In the genomic region with DNA sequence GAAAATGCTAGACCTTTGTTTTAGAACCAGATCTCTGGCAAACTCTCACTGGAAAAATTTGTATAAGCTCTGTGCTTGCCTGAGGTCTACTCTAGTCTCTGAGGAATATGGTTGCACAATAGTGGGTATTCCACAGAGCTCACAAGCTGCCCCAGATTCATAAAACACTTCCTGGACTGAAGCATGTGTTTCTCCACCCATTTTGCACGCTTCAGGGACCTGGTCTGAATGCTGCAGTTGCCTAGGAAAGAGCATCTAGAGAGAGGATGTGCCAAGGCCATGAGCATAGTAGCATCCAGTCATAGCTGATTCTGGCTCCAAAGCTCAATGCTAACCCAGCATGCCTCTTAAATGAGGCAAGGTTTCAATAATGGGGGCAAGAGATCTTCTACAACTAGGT, we compare ENCODE assay signal across 9 mouse cellular contexts.
A peak's percentile ranks its signal among the peaks of the same experiment; 100 is the strongest.
DNase-seq lines count a peak whose midpoint lies in the region; ATAC-seq and TF ChIP-seq lines count a peak whose summit lies in the region.
"Had no signal": no experiment of that assay in that cellular context is flagged by ENCODE, and none has a peak within 500 bp of the region (broad histone marks: within the 10 kb centered on the region; RNA-seq: fewer than 3 reads in every experiment).

No protein-coding gene starts in this region.

- ATAC-seq in kidney, embryonic 15.5 days (replicated peaks; ENCODE audit: low FRiP score): no peak
- 0 out of 2 replicates have a peak, but pooled peaks have one; percentile 46 for ATAC-seq in limb, embryonic 13.5 days (ENCODE audit: low FRiP score, low read depth)

- H3K9ac ChIP-seq in kidney, embryonic 15.5 days: no peak overlapping the region
- H3K9ac ChIP-seq in limb, embryonic 13.5 days: no peak overlapping the region
- H3K9ac ChIP-seq: heart, embryonic 15.5 days had no signal

- H3K4me3 ChIP-seq in kidney, embryonic 15.5 days (replicated peaks): no peak overlapping the region
- no peak overlapping the region for H3K4me3 ChIP-seq in limb, embryonic 13.5 days
- H3K4me3 ChIP-seq: heart, embryonic 15.5 days; megakaryocyte, embryonic 14.5 days had no signal

- H3K27me3 ChIP-seq in kidney, embryonic 15.5 days: no peaks in the 10 kb centered on the region
- H3K27me3 ChIP-seq in limb, embryonic 13.5 days: no peaks in the 10 kb centered on the region
- H3K27me3 ChIP-seq: heart, embryonic 15.5 days had no signal

- 55% methylated on average over 1 of the region's 1 CpGs for WGBS in kidney, embryonic 15.5 days
- WGBS in limb, embryonic 13.5 days: 27% methylated on average over 1 of the region's 1 CpGs

- no peaks in the 10 kb centered on the region for H3K9me3 ChIP-seq in kidney, embryonic 15.5 days (replicated peaks)
- no peaks in the 10 kb centered on the region for H3K9me3 ChIP-seq in limb, embryonic 13.5 days
- H3K9me3 ChIP-seq: heart, embryonic 15.5 days; megakaryocyte, embryonic 14.5 days had no signal

- H3K36me3 ChIP-seq in kidney, embryonic 15.5 days: no peaks in the 10 kb centered on the region
- peaks cover 32% of the 10 kb centered on the region for H3K36me3 ChIP-seq in limb, embryonic 13.5 days
- H3K36me3 ChIP-seq: heart, embryonic 15.5 days had no signal

- DNase-seq in kidney, adult 18-20 months: peak; percentile 17
- peak; percentile 63 for DNase-seq in brain, embryonic 14.5 days (ENCODE audit: low read depth)
- DNase-seq in heart, adult 9 months (ENCODE audit: low spot score in 2 of 2): peak; percentile 72 to 74
- DNase-seq in embryo, embryonic 11 days: no peak
- no peak for DNase-seq in thymus, postnatal 0 days (ENCODE audit: low spot score)

- H3K4me2 ChIP-seq in kidney, embryonic 15.5 days: no peak overlapping the region
- H3K4me2 ChIP-seq in limb, embryonic 13.5 days (replicated peaks): no peak overlapping the region
- H3K4me2 ChIP-seq: heart, embryonic 15.5 days had no signal

- H3K27ac ChIP-seq in kidney, embryonic 15.5 days: no peak overlapping the region
- peak overlapping the region; percentile 58; the same call in 1 of the 2 replicates for H3K27ac ChIP-seq in limb, embryonic 13.5 days
- H3K27ac ChIP-seq: heart, embryonic 15.5 days had no signal

- TF ChIP-seq POLR2A in brain, embryonic 14.5 days (IDR thresholded peaks at IDR 0.05; ENCODE audit: borderline replicate concordance, extremely low read depth, insufficient read depth, insufficient read length, poor library complexity, severe bottlenecking): no peak

- TF ChIP-seq CTCF in brain, embryonic 14.5 days (IDR thresholded peaks at IDR 0.05; ENCODE audit: borderline replicate concordance, extremely low read depth, insufficient read depth, insufficient read length): no peak

- H3K4me1 ChIP-seq in kidney, embryonic 15.5 days: no peaks in the 10 kb centered on the region
- peaks cover 24% of the 10 kb centered on the region for H3K4me1 ChIP-seq in limb, embryonic 13.5 days
- H3K4me1 ChIP-seq: megakaryocyte, embryonic 14.5 days had no signal

Comparison
In these comparisons a context has a peak if more than half of its experiments do, and no peak if none do; other contexts are left out.
1. DNase-seq: peak in kidney, adult 18-20 months (single experiment), brain, embryonic 14.5 days (single experiment) and heart, adult 9 months (2 of 2); none in embryo, embryonic 11 days (single experiment) and thymus, postnatal 0 days (single experiment).